17 mouse cellular contexts compared by ENCODE assay signal in genomic region chr5:111218998-111219397, GRCm38 (mm10).
DNase-seq lines count a peak whose midpoint lies in the region; ATAC-seq lines count a peak whose summit lies in the region.
"Had no signal": no experiment of that assay in that cellular context is flagged by ENCODE, and none has a peak within 500 bp of the region (broad histone marks: within the 10 kb centered on the region; RNA-seq: fewer than 3 reads in every experiment).

No protein-coding gene starts in this region.

- intact Hi-C loops in left cerebral cortex, postnatal 4 days (cut with DNase I) = no loop called here
- intact Hi-C loops in left cerebral cortex, postnatal 10 days (cut with DNase I) = loop anchor here (5.0 kb wide), 1 partner anchor 38 kb away; no protein-coding TSS in a partner anchor

- no peak for ATAC-seq in forebrain, embryonic 11.5 days (replicated peaks; ENCODE audit: low FRiP score)
- ATAC-seq in forebrain, embryonic 14.5 days = no peak
- ATAC-seq in midbrain, embryonic 14.5 days (ENCODE audit: low FRiP score, low TSS enrichment) = no peak
- ATAC-seq: liver, postnatal 0 days had no signal

- H3K27ac ChIP-seq in forebrain, embryonic 10.5 days = peak overlapping the region; percentile 4; the same call in 1 of the 2 replicates
- no peak overlapping the region for H3K27ac ChIP-seq in forebrain, embryonic 11.5 days (ENCODE audit: low read depth, low read length)
- H3K27ac ChIP-seq in forebrain, embryonic 14.5 days (ENCODE audit: low read depth, low read length) = peak overlapping the region; percentile 87
- peak overlapping the region; percentile 57 for H3K27ac ChIP-seq in midbrain, embryonic 14.5 days (replicated peaks; ENCODE audit: low read depth, low read length)
- H3K27ac ChIP-seq: limb, embryonic 15.5 days had no signal

- 0 out of 2 replicates have a peak, but pooled peaks cover 3% of the 10 kb centered on the region for H3K9me3 ChIP-seq in forebrain, embryonic 10.5 days
- H3K9me3 ChIP-seq in forebrain, embryonic 11.5 days (ENCODE audit: control insufficient read depth, low read length) = no peaks in the 10 kb centered on the region
- H3K9me3 ChIP-seq in forebrain, embryonic 14.5 days (replicated peaks; ENCODE audit: control insufficient read depth, low read length) = no peaks in the 10 kb centered on the region
- no peaks in the 10 kb centered on the region for H3K9me3 ChIP-seq in midbrain, embryonic 14.5 days (ENCODE audit: control insufficient read depth, low read length)
- H3K9me3 ChIP-seq: limb, embryonic 15.5 days had no signal

- H3K27me3 ChIP-seq in forebrain, embryonic 10.5 days (ENCODE audit: poor library complexity, severe bottlenecking) = peaks cover 71% of the 10 kb centered on the region
- peaks cover 2% of the 10 kb centered on the region for H3K27me3 ChIP-seq in forebrain, embryonic 11.5 days (ENCODE audit: control insufficient read depth, insufficient read depth, low read length)
- no peaks in the 10 kb centered on the region for H3K27me3 ChIP-seq in forebrain, embryonic 14.5 days (replicated peaks; ENCODE audit: control insufficient read depth, insufficient read depth, low read length)
- H3K27me3 ChIP-seq in midbrain, embryonic 14.5 days (ENCODE audit: control insufficient read depth, insufficient read depth, low read length) = no peaks in the 10 kb centered on the region
- H3K27me3 ChIP-seq: limb, embryonic 15.5 days had no signal

- H3K4me1 ChIP-seq in forebrain, embryonic 10.5 days = peaks cover 84% of the 10 kb centered on the region
- H3K4me1 ChIP-seq in forebrain, embryonic 11.5 days (replicated peaks; ENCODE audit: control insufficient read depth, insufficient read depth, low read length) = peaks cover 33% of the 10 kb centered on the region
- H3K4me1 ChIP-seq in forebrain, embryonic 14.5 days (ENCODE audit: control insufficient read depth, insufficient read depth, low read length) = peaks cover 66% of the 10 kb centered on the region
- peaks cover 78% of the 10 kb centered on the region for H3K4me1 ChIP-seq in midbrain, embryonic 14.5 days (ENCODE audit: control insufficient read depth, insufficient read depth, low read length)

- no peak for DNase-seq in forebrain, embryonic 10.5 days (ENCODE audit: extremely low spot score, low spot score)
- no peak for DNase-seq in forebrain, embryonic 11.5 days (ENCODE audit: low spot score)
- DNase-seq in left cerebral cortex, postnatal 4 days = peak; percentile 57
- no peak for DNase-seq in left cerebral cortex, postnatal 10 days (ENCODE audit: extremely low spot score in 1 of 2, low spot score in 2 of 2)
- DNase-seq in forebrain, embryonic 14.5 days (ENCODE audit: low spot score) = no peak
- no peak for DNase-seq in midbrain, embryonic 14.5 days
- no peak for DNase-seq in natural killer cell, adult 2 months (ENCODE audit: low spot score in 2 of 2)
- DNase-seq in spleen, postnatal 4 days (ENCODE audit: low spot score in 2 of 2) = no peak
- DNase-seq: adrenal gland, postnatal 14 days; cerebellum, adult 9-10 months; gastrocnemius, postnatal 14 days; liver, postnatal 0 days; lung, postnatal 36 days; right cerebral cortex, postnatal 4 days; thymus, adult 2 months had no signal

- H3K9ac ChIP-seq in forebrain, embryonic 11.5 days (ENCODE audit: low read length) = no peak overlapping the region
- H3K9ac ChIP-seq in forebrain, embryonic 14.5 days (ENCODE audit: low read length) = no peak overlapping the region
- H3K9ac ChIP-seq in midbrain, embryonic 14.5 days (replicated peaks; ENCODE audit: low read length) = no peak overlapping the region
- H3K9ac ChIP-seq: limb, embryonic 15.5 days; liver, postnatal 0 days had no signal

- H3K4me2 ChIP-seq in forebrain, embryonic 11.5 days (ENCODE audit: low read depth, low read length, severe bottlenecking) = no peak overlapping the region
- no peak overlapping the region for H3K4me2 ChIP-seq in forebrain, embryonic 14.5 days (ENCODE audit: low read length)
- H3K4me2 ChIP-seq in midbrain, embryonic 14.5 days (ENCODE audit: low read length) = no peak overlapping the region
- H3K4me2 ChIP-seq: heart, embryonic 11.5 days; limb, embryonic 15.5 days had no signal

- peaks cover 13% of the 10 kb centered on the region for H3K36me3 ChIP-seq in forebrain, embryonic 10.5 days (replicated peaks)
- H3K36me3 ChIP-seq in forebrain, embryonic 11.5 days (ENCODE audit: control insufficient read depth, insufficient read depth, low read length) = no peaks in the 10 kb centered on the region; the same call in 1 of the 2 replicates
- peaks cover 11% of the 10 kb centered on the region for H3K36me3 ChIP-seq in forebrain, embryonic 14.5 days (ENCODE audit: control insufficient read depth, insufficient read depth, low read length)
- peaks cover 9% of the 10 kb centered on the region for H3K36me3 ChIP-seq in midbrain, embryonic 14.5 days (ENCODE audit: control insufficient read depth, insufficient read depth, low read length)

- WGBS in forebrain, embryonic 10.5 days = 89% methylated on average over 5 of the region's 5 CpGs
- 79% methylated on average over 5 of the region's 5 CpGs for whole genome bisulfite sequencing in forebrain, embryonic 11.5 days
- WGBS in forebrain, embryonic 14.5 days = 64% methylated on average over 5 of the region's 5 CpGs
- 51% methylated on average over 5 of the region's 5 CpGs for WGBS in midbrain, embryonic 14.5 days

- H3K4me3 ChIP-seq in forebrain, embryonic 10.5 days = no peak overlapping the region
- no peak overlapping the region for H3K4me3 ChIP-seq in forebrain, embryonic 11.5 days (ENCODE audit: low read depth, low read length)
- H3K4me3 ChIP-seq in forebrain, embryonic 14.5 days (ENCODE audit: low read depth, low read length) = no peak overlapping the region
- no peak overlapping the region for H3K4me3 ChIP-seq in midbrain, embryonic 14.5 days (replicated peaks; ENCODE audit: low read depth, low read length)
- H3K4me3 ChIP-seq: limb, embryonic 15.5 days had no signal
